Mouse (Mus musculus) heart, postnatal 0 days (tissue): ENCODE measurements around the gene Tnrc6a. TPM values are rescaled to one million over a fixed set of nuclear protein-coding genes. Genes with fewer than 3 reads are reported as not detected.

Experiments
- ATAC-seq: fragments of 200-750 bp; cut with Nextera tagmentation; 2 replicates; pipeline ENCODE4 v1.8.0; 2017; ENCODE audit warnings: low read depth, moderate number of reproducible peaks, moderate library complexity; ENCODE audit not compliant: insufficient read depth
- DNase-seq: peaks from one replicate; pipeline ENCODE4 v3.0.0-alpha.2; 2016; ENCODE audit warnings: low spot score
- H3K27ac ChIP-seq: fragments of 300-500 bp; sonication (generic); 2 replicates; pipeline ENCODE4 v1.5.1; 2014; ENCODE audit warnings: low read depth, mild to moderate bottlenecking
- H3K27me3 ChIP-seq: fragments of 300-500 bp; sonication (generic); 2 replicates; pipeline ENCODE4 v1.6.1; 2014; ENCODE audit warnings: low read length, mixed read lengths; ENCODE audit not compliant: control insufficient read depth, insufficient read depth
- H3K36me3 ChIP-seq: fragments of 300-500 bp; sonication (generic); replicated peaks from 2 replicates; pipeline ENCODE4 v1.6.1; 2014; ENCODE audit warnings: low read length, mixed read lengths; ENCODE audit not compliant: control insufficient read depth, insufficient read depth
- H3K4me1 ChIP-seq: fragments of 300-500 bp; sonication (generic); 2 replicates; pipeline ENCODE4 v1.6.1; 2014; ENCODE audit warnings: antibody characterized with exemption; ENCODE audit not compliant: control insufficient read depth, insufficient read depth
- H3K4me2 ChIP-seq: fragments of 300-500 bp; sonication (generic); 2 replicates; pipeline ENCODE4 v1.6.1; 2014; ENCODE audit warnings: low read depth, mild to moderate bottlenecking, low read length, moderate library complexity
- H3K4me3 ChIP-seq: fragments of 300-500 bp; sonication (generic); 2 replicates; pipeline ENCODE4 v1.5.1; 2014; ENCODE audit warnings: low read depth, low read length
- H3K9ac ChIP-seq: fragments of 300-500 bp; sonication (generic); replicated peaks from 2 replicates; pipeline ENCODE4 v1.6.1; 2014; ENCODE audit warnings: low read depth, low read length, mixed read lengths
- H3K9me3 ChIP-seq: fragments of 300-500 bp; sonication (generic); replicated peaks from 2 replicates; pipeline ENCODE4 v1.6.1; 2016; ENCODE audit warnings: low read length; ENCODE audit not compliant: control insufficient read depth
- CTCF ChIP-seq: IDR thresholded peaks from 2 replicates; pipeline ENCODE4 v1.5.1; 2016; ENCODE audit warnings: antibody characterized with exemption, control low read depth, low read depth
- EP300 ChIP-seq: IDR thresholded peaks from 2 replicates; pipeline ENCODE4 v1.6.1; 2016; ENCODE audit warnings: antibody characterized with exemption, low read depth
- WGBS: fragments of 180-500 bp; shearing (Covaris S2); extraction: QIAGEN DNeasy Blood & Tissue Kit; methylation state at CpG from one replicate; pipeline ENCODE4 v1.1.7; 2014; 5-methylcytosine and 5-hydroxymethylcytosine counted together
- polyA plus RNA-seq: library from polyadenylated mRNA; unstranded; fragments of >200 nt; fragmentation: Nextera tagmentation; extraction: Ambion mirVana; gene quantifications from 2 replicates; pipeline ENCODE4 v1.2.1, GENCODE M21; 2015
- total RNA-seq: library from RNA; depleted of rRNA; stranded (reverse); fragments of >200 nt; gene quantifications from 2 replicates; pipeline ENCODE4 v1.2.3, GENCODE M21; 2014; ENCODE audit warnings: low replicate concordance

Tnrc6a gene
- total and polyA plus RNA-seq, 2 experiments from 2014 or later = 33.6 to 41.4 TPM

DNA sequence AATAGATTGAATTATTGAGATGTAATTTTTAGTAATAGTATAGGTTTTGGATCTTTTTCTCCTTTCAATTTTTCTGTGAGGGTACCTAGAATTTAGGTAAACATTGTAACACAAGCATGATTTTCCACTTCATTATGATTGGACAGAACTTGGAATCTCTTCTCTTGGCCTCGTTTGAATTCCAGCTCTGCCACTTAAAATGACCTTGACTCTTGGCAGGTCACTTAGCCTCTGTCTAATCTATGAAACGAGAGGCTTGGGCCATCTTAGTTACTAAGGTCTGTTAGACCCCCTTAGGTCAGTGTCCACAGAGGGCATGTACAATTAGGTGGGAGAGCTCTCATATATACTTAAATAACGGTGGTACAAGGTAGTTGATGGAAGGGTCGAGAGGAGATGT is 2.4 kb downstream of the Tnrc6a start:
- H3K36me3 ChIP-seq = peaks cover 14% of the 10 kb centered on the region
- WGBS = 25% methylated on average over 4 of the region's 4 CpGs
- H3K4me2 ChIP-seq = peak overlapping the region; percentile 77; the same call in 1 of the 2 replicates
- DNase-seq = no peak
- H3K27me3 ChIP-seq = no peaks in the 10 kb centered on the region
- H3K4me3 ChIP-seq = peak overlapping the region; percentile 2; the same call in 1 of the 2 replicates
- H3K4me1 ChIP-seq = peaks cover 42% of the 10 kb centered on the region
- no peaks in the 10 kb centered on the region for H3K9me3 ChIP-seq
- ATAC-seq = no peak
- TF ChIP-seq CTCF (no peak), EP300 (no peak)
- no peak overlapping the region for H3K27ac ChIP-seq
- H3K9ac ChIP-seq = no peak overlapping the region; the same call in 1 of the 2 replicates

DNA sequence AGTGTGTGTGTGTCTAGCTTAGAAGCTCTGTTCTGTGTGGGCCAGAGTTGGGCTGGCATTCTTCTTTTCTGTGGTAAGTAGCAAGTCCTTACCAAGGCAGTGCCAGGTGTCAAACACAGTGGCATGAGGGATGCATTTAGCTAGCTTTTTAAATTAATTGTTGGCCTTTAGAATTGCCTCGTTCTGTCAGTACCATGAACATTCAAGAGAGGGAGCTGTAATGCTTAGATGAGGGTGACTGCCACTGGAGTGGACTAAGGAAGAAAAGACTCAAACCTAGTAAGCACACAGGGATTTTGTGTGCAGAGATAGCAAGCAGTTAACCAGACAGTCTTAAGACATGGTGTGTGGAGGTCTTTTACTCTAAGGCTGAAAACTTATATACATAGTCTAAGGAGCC is 3.6 kb downstream of the Tnrc6a start:
- no peak for DNase-seq
- Histone ChIP-seq H3K36me3 (peaks cover 16% of the 10 kb centered on the region), H3K4me3 (no peak overlapping the region), H3K27me3 (no peaks in the 10 kb centered on the region), H3K4me2 (no peak overlapping the region), H3K9ac (no peak overlapping the region), H3K9me3 (no peaks in the 10 kb centered on the region), H3K27ac (no peak overlapping the region), H3K4me1 (peaks cover 45% of the 10 kb centered on the region)
- no peak for ATAC-seq
- 69% methylated on average over 1 of the region's 1 CpGs for WGBS
- TF ChIP-seq CTCF (peak; percentile 29), EP300 (no peak)

DNA sequence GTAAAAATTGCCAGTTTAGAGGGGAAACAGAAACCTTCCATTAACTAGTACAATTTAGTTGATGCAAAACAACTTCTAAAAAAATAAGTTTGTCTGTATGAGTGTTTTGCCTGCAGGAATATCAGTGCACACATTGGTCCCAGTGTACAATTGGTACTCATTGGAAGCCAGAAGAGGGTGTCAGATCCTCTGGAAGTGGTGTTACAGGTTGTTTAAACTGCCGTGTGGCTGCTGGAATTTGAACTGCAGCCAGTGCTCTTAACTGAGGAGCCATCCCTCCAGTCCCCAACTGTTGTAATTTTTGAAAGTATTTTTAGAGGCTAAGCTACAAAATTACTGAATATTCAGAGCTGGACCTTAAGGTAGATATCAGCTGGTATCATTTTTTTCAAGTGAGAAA is 4.3 kb downstream of the Tnrc6a start:
- Histone ChIP-seq H3K4me1 (peaks cover 45% of the 10 kb centered on the region), H3K27ac (no peak overlapping the region), H3K36me3 (peaks cover 16% of the 10 kb centered on the region), H3K27me3 (no peaks in the 10 kb centered on the region), H3K9me3 (no peaks in the 10 kb centered on the region), H3K4me2 (no peak overlapping the region), H3K4me3 (no peak overlapping the region), H3K9ac (no peak overlapping the region)
- DNase-seq = no peak
- ATAC-seq = no peak
- no peak for TF ChIP-seq EP300
- TF ChIP-seq CTCF = no peak
- 0% methylated on average over 1 of the region's 1 CpGs for WGBS

DNA sequence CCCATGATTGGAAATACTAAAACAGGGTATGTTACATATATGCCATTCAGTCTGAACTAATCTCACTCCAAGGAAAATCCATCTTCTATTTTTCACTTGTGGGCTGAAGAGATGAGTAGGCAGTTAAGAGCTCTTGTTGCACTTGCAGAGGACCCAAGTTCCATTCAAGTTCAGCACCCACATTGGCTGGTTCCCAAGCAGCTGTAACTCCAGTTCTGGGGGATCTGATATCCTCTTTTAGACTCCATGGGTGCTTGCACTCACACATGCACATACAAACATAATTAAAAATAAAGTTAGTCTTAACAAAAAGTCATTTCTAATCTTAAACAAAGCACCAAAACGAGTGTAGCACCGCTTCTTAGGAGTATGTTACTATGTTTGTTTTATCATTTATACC is 5.4 kb downstream of the Tnrc6a start:
- ATAC-seq = no peak
- Histone ChIP-seq H3K27me3 (no peaks in the 10 kb centered on the region), H3K36me3 (peaks cover 16% of the 10 kb centered on the region), H3K27ac (no peak overlapping the region), H3K4me3 (no peak overlapping the region), H3K9ac (no peak overlapping the region), H3K4me1 (peaks cover 45% of the 10 kb centered on the region), H3K4me2 (no peak overlapping the region), H3K9me3 (no peaks in the 10 kb centered on the region)
- TF ChIP-seq CTCF = no peak
- no peak for TF ChIP-seq EP300
- no peak for DNase-seq
- WGBS = 63% methylated on average over 2 of the region's 2 CpGs

DNA sequence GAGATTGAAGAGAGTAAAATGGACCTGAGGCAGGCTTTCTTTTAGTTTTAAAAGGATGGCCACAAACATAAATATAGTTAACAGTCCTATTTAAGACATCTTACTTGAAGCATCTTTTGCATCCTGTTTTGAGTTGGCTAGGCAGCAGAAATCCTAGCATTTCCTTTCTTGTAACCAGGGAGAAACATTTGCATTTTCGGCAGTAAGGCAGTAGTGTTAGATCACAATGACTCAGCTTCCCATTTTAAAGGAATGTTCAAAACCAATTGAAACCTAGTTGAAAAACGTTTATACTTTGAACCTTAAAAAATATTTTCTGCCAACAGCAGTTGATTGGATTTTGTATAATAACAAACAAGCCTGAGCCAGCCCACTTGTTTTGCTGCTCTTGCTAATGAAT is 6.5 kb downstream of the Tnrc6a start:
- Histone ChIP-seq H3K27ac (no peak overlapping the region), H3K4me3 (no peak overlapping the region), H3K4me1 (peaks cover 53% of the 10 kb centered on the region), H3K36me3 (peaks cover 16% of the 10 kb centered on the region), H3K27me3 (no peaks in the 10 kb centered on the region), H3K9me3 (no peaks in the 10 kb centered on the region), H3K4me2 (no peak overlapping the region), H3K9ac (no peak overlapping the region)
- 25% methylated on average over 2 of the region's 2 CpGs for WGBS
- ATAC-seq (no peak), DNase-seq (no peak)
- TF ChIP-seq EP300 (no peak), CTCF (no peak)

DNA sequence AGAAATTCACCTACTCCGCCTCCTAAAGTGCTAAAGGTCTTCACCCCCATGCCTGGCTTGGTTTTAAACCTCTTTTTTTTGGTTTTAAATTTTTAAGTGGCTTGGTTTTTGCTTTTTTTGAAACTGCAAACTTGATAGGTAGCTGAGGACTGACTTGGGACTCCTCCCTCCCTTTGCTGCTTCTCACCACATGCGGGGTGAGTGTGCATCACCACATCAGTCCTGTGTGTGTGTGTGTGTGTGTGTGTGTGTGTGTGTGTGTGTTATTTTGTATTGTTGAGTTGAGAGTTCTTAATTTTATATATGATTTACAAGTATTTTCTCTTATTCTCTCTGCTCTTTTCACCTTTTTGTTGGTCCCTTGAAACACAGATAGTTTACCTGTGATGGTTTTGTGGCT is 8.7 kb downstream of the Tnrc6a start:
- DNase-seq = no peak
- no peak overlapping the region for H3K9ac ChIP-seq
- no peaks in the 10 kb centered on the region for H3K9me3 ChIP-seq
- no peak overlapping the region for H3K4me3 ChIP-seq
- H3K4me1 ChIP-seq = peaks cover 36% of the 10 kb centered on the region
- H3K27ac ChIP-seq = no peak overlapping the region
- TF ChIP-seq CTCF = no peak
- no peak for TF ChIP-seq EP300
- no peaks in the 10 kb centered on the region for H3K27me3 ChIP-seq
- ATAC-seq = no peak
- WGBS = 94% methylated on average over 2 of the region's 2 CpGs
- peaks cover 14% of the 10 kb centered on the region; the same call in 1 of the 2 replicates for H3K36me3 ChIP-seq
- no peak overlapping the region for H3K4me2 ChIP-seq
